Mouse (Mus musculus): ENCODE data around the gene Gm10964.

Gene Gm10964

GRCm38 (mm10) chr3:103734696-103735519 is 4.3 kb upstream of the Gm10964 start:
- DNase-seq = no peak

- no peak for DNase-seq
Observed at GRCm38 (mm10) chr3:103735776-103736600, 3.2 kb upstream of the Gm10964 start.

- peak in 1 of 2 experiments; percentile 14 for DNase-seq
Observed at GRCm38 (mm10) chr3:103737061-103737754, 2.0 kb upstream of the Gm10964 start.

GRCm38 (mm10) chr3:103737778-103738571 is 1.2 kb upstream of the Gm10964 start, which contains the start of gene Olfml3:
Gene Olfml3 (minus strand): TSS chr3:103738001.
- peak; percentile 62 to 88 for DNase-seq

- no peak for DNase-seq
Observed at GRCm38 (mm10) chr3:103740342-103740741, 1.2 kb downstream of the Gm10964 start.

GRCm38 (mm10) chr3:103743208-103743607 is 4.0 kb downstream of the Gm10964 start:
- DNase-seq = no peak

GRCm38 (mm10) chr3:103745001-103745770 is 6.0 kb downstream of the Gm10964 start:
- DNase-seq = no peak

- no peak for DNase-seq
Observed at GRCm38 (mm10) chr3:103746711-103747110, 7.5 kb downstream of the Gm10964 start.

GRCm38 (mm10) chr3:103751558-103751957 is 12.4 kb downstream of the Gm10964 start:
- DNase-seq = no peak

GRCm38 (mm10) chr3:103755351-103755750 is 16.2 kb downstream of the Gm10964 start:
- DNase-seq = no peak

- no peak for DNase-seq
Observed at GRCm38 (mm10) chr3:103756920-103757319, 17.8 kb downstream of the Gm10964 start.

- no peak for DNase-seq
Observed at GRCm38 (mm10) chr3:103758456-103758855, 19.3 kb downstream of the Gm10964 start.

GRCm38 (mm10) chr3:103759261-103759970 is 20.2 kb downstream of the Gm10964 start:
- no peak for DNase-seq

- no peak for DNase-seq
Observed at GRCm38 (mm10) chr3:103766789-103767188, 27.6 kb downstream of the Gm10964 start.

- peak; percentile 83 to 88 for DNase-seq
Observed at GRCm38 (mm10) chr3:103771531-103772130, 32.5 kb downstream of the Gm10964 start.

GRCm38 (mm10) chr3:103772846-103773245 is 33.7 kb downstream of the Gm10964 start:
- DNase-seq = peak in 1 of 2 experiments; percentile 67

GRCm38 (mm10) chr3:103773508-103773907 is 34.3 kb downstream of the Gm10964 start:
- no peak for DNase-seq

GRCm38 (mm10) chr3:103774009-103774408 is 34.8 kb downstream of the Gm10964 start:
- no peak for DNase-seq

GRCm38 (mm10) chr3:103777940-103778339 is 38.8 kb downstream of the Gm10964 start:
- no peak for DNase-seq

- no peak for DNase-seq
Observed at GRCm38 (mm10) chr3:103778660-103779059, 39.5 kb downstream of the Gm10964 start.

All from kidney, adult 8-10 months (tissue).